Mouse (Mus musculus): Measurements from ENCODE around the gene Gm20388.

The Gm20388 gene

GRCm38 (mm10) chr8:122076183-122076842 lies 2165.7 kb downstream of the Gm20388 start:
- DNase-seq = no peak

- no peak for DNase-seq
Measured at GRCm38 (mm10) chr8:122078321-122078720, 2167.7 kb downstream of the Gm20388 start.

GRCm38 (mm10) chr8:122079093-122079492 lies 2168.5 kb downstream of the Gm20388 start:
- no peak for DNase-seq

GRCm38 (mm10) chr8:122080347-122080746 lies 2169.7 kb downstream of the Gm20388 start:
- no peak for DNase-seq

GRCm38 (mm10) chr8:122083401-122083800 lies 2172.8 kb downstream of the Gm20388 start:
- DNase-seq = no peak

- no peak for DNase-seq
Measured at GRCm38 (mm10) chr8:122084145-122084544, 2173.5 kb downstream of the Gm20388 start.

- no peak for DNase-seq
Measured at GRCm38 (mm10) chr8:122084726-122085410, 2174.2 kb downstream of the Gm20388 start.

GRCm38 (mm10) chr8:122086064-122086463 lies 2175.4 kb downstream of the Gm20388 start:
- no peak for DNase-seq

GRCm38 (mm10) chr8:122088631-122089030 lies 2178.0 kb downstream of the Gm20388 start:
- no peak for DNase-seq

- DNase-seq = no peak
Measured at GRCm38 (mm10) chr8:122089186-122089700, 2178.6 kb downstream of the Gm20388 start.

- DNase-seq = no peak
Measured at GRCm38 (mm10) chr8:122092476-122092875, 2181.8 kb downstream of the Gm20388 start.

GRCm38 (mm10) chr8:122098766-122099165 lies 2188.1 kb downstream of the Gm20388 start:
- DNase-seq = no peak

GRCm38 (mm10) chr8:122099711-122100220 lies 2189.1 kb downstream of the Gm20388 start:
- no peak for DNase-seq

GRCm38 (mm10) chr8:122101816-122102215 lies 2191.2 kb downstream of the Gm20388 start:
- DNase-seq = no peak

- DNase-seq = no peak
Measured at GRCm38 (mm10) chr8:122102286-122102685, 2191.6 kb downstream of the Gm20388 start.

GRCm38 (mm10) chr8:122103241-122103640 lies 2192.6 kb downstream of the Gm20388 start:
- no peak for DNase-seq

- no peak for DNase-seq
Measured at GRCm38 (mm10) chr8:122104658-122105057, 2194.0 kb downstream of the Gm20388 start.

- DNase-seq = no peak
Measured at GRCm38 (mm10) chr8:122106270-122106669, 2195.6 kb downstream of the Gm20388 start.

- DNase-seq = no peak
Measured at GRCm38 (mm10) chr8:122110240-122110866, 2199.7 kb downstream of the Gm20388 start.

- no peak for DNase-seq
Measured at GRCm38 (mm10) chr8:122110867-122111253, 2200.2 kb downstream of the Gm20388 start.

- DNase-seq = no peak
Measured at GRCm38 (mm10) chr8:122111745-122112144, 2201.1 kb downstream of the Gm20388 start.

GRCm38 (mm10) chr8:122112264-122112965 lies 2201.8 kb downstream of the Gm20388 start:
- DNase-seq = no peak

- DNase-seq = no peak
Measured at GRCm38 (mm10) chr8:122114890-122115289, 2204.2 kb downstream of the Gm20388 start.
